Mouse (Mus musculus) urinary bladder, postnatal 4 days (tissue): ENCODE results near the gene Gm20388.

Source experiments
- DNase-seq, 2 experiments: peaks; one replicate each; pipeline ENCODE4 v3.0.0; 2021 to 2022; ENCODE audit warnings: low spot score in 2 of 2

The Gm20388 gene

DNA sequence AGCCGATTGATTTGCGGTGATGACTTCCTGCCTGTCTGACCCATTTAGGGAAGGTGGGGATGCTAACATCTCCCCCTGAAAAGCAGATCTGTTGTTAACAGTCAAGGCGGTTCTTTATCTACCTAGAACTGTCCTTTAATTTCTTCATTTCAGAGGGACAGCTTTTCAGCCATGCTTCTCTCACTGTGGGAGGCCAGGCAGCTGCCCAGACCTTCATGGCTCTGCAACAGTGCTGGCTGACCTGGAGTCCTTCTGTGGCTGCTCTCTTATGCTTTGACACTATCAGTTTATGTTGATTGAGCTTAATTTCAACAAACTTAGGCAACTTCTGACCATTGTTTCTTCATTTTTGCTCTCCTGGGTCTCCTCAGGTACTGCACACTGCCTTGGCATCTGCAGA is 2969.7 kb downstream of the Gm20388 start:
- DNase-seq: no peak

DNA sequence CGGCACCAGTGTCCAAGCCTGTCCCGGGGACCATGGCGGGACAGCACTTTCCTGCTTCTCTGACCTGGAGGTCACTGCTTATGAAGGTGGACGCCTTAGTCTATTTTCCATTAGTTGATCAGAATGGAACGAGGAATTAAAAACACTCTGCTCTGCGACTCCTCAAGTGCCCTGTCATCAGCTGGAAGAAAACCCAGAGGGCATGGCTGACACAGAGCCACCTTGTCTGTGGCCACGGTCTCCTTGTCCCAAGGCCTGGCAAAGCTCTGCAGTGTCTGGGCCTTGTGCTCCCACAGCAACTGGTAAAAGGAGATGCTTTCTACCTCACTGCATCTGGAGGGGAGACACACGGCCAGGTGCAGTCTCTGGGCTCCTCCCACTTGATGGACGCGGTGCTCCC is 2973.0 kb downstream of the Gm20388 start:
- DNase-seq: no peak

DNA sequence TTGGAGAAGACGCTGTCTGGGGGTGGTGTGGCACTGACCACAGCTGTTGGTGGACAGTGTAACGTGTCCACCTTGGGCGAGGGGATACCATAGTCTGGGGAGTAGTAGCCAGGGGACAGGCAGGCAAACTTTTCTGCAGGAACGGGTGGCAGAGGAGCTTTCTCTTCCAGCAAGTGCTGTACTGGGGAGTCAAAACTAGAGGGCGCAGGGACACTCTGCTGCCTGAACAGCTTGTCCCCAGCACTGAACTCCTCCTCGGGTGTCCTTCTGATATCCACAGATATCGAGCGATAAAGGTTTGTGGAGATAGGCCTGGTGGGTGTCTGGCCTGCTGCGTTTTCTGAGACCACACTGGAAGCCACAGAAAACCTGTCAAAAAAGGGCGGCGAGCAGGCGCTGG is 2980.8 kb downstream of the Gm20388 start:
- no peak for DNase-seq

DNA sequence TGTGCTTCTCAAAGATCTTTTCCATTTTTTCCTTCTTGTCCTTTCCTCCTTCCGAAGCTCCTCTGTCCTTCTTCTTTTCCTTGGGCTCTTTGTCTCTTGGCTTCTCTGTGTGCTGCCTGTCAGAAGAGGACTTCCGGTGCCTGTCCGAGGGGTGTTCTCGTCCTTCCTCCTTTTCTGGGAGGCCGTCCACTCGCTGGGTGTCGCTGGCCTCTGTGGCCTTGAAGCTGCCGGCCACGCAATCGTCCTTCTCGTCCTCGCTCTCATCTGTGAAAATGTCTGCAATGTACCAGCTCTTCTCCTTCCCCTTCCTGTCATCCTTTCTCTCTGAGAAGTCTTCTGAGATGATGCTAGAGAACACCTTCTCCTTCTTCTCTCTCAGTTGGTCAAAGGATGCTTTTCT is 2982.8 kb downstream of the Gm20388 start:
- DNase-seq: no peak

DNA sequence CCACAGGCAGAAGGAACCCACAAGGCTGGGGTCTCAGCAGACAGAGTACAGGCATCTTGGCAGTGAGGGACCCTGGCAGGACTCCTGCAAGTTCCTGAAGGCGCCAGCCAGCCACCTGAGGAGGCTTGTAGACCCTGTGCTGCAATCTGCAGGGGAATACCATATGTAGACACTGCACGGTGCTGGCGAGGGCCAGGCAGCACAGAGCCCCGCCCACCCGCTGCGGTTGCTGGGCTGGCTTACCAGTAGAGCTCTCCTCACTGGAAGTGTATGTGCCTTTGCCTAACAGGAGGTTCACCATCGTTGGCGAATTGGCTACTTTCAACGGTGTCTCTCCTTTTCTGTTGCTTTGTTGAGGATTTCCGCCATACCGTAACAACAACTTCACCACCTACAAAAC is 2985.7 kb downstream of the Gm20388 start:
- no peak for DNase-seq

DNA sequence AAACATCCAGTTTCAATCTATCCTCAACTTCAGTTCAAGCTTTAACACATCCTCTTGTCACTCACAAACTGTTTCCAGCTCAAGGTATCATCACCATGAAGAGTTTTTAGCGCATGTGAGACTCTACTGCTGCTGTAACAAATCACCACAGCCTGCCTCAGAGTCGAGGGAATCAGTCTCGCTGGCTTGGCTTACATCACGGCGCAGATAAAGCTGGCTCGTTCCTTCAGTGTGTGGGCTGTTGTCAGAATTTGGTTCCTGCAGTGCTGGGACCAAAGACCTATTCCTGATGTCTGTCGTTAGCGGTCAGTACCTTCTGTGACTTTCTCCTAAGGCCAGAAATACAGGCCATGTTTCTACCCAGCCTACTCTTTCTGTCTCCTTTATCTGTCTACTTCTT is 2986.6 kb downstream of the Gm20388 start:
- no peak for DNase-seq

DNA sequence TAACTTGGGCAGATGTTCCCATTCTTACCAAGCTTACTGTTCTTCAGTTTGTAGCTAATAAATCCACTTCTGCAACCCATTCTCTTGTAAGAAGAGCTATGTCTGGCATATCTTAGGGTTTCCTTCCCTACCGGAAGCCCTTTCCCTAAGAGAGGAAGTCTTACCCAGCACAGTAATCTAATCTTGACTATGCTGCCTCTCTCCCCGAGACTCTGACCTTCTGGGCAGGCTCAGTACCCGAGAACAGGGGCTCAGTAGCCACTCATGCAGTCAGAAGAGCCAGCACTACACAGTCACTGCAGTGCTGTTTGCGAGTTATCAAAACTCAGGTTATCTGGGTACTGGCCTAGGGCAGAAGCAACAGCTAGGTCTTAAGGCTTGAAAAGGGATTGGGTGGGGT is 2987.4 kb downstream of the Gm20388 start:
- DNase-seq: no peak

DNA sequence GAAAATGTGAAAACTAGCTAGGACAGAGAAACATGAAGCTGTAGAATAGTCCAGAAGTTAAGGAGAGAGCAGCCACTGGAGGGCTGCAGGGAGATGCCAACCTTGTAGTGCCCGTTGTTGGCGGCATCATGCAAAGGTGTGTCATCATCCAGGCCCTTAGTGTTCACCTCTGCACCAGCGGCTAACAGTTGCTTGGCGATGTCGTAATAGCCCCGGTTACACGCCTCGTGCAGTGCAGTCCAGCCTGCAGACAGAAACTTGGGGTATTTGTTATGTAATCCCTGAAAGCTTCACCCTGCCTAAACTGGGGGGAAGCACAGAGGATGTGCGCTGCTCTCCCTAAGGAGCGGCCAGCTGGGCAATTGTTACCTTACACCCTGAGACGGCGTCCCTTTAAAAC is 2987.8 kb downstream of the Gm20388 start:
- DNase-seq: no peak

DNA sequence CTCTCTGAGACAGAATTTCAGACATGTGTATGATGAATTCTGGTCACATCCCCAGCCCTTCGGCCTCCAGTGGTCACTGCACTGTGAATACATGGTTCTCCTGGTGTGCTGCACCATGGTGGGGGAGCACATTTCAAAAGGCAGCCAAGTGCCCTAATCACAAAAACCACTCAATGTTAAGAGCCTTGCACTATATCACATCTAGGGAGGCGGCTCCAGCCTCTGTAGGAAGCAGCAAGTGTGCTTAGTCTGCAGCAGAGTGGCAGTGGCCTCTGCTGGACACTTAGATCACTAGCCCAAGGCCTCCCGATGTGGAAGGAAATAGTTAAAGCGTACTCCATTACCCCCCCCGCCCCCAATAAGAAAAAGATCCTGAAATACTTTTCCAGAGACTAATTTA is 2988.4 kb downstream of the Gm20388 start:
- DNase-seq: no peak

DNA sequence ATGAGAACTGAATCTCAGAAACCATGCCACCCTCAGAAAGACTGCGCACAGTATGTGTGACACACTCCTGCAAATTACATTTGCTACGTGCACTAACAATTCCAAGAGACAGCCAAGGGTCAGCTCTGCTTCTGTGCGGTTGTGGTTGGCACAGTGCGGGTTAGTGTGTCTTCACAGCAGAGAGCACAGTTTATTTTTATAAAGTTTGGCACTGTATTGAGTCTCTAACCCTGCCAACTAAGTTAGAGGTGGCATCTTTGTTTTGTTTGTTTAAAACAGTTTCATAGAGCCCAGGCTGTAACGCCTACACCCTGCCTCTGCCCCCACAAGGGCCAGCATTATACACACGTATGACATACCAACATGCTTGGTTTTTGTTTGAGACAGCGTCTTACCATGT is 2990.8 kb downstream of the Gm20388 start:
- DNase-seq: no peak

DNA sequence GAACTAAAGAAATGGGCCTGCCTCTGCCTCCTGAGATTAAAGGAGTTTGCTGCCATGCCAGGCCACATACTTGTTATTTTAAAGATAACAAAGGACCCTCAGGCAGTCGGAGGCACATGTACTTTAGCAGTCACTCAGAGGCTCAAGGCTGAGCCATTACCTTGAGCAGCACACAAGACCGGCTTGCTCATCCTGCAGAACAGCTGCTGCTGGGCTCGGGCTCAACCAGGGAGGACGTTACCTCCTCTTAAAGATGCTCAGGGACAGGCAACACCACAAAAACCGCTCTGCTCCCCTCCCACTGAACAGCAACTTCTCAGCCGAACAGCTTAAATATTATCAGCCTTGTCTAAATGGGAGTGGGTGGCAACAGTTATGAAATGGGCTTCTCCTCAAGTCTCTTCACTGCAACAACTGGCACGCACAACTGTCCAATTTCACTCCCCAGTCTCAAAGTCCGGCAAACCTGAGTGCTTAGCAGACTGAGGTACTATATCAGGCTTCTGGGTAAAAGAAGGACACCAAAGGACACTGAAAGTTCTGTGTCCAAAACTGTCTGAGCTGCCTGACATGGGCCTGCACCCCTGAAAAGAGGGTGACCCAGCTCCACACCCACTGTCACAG is 2991.4 kb downstream of the Gm20388 start:
- DNase-seq: no peak

DNA sequence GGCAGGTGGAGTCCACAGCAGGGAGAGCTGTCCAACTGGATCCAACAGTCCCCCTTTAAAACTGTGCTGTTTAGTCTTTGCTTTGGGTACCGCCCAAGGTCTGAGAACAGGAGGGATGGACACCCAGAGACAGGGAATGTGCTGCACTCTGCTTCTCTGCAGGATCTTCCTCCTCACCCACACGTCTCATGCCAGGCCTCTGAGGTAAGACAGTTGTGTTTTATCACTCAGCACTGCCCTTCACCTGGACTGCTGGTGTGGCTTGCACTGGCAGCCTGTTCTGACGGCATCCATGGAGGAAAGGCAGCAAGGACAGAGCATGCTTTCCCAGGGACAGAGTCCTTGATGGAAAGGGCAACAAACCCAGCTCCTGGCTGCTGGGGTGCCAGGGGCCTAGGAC is 2991.9 kb downstream of the Gm20388 start:
- no peak for DNase-seq

DNA sequence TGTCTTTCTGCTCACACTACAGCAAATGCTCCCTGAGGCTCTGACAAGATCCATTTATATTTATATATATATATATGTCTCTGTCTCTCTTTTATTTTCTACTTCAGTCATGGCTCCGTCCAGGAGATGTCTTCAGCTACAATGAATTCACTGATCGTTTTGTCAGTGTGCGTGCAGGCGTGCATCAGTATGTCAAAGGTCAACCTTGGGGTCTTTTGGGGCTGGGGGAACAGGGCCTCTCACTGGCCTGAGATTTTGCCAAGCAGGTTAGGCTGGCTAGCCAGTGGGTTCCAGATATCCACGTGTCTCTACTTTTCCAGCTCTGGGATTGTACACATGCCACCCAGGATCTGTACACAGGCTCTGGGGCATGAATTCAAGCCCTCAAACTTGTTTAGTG is 2992.4 kb downstream of the Gm20388 start:
- DNase-seq: no peak

DNA sequence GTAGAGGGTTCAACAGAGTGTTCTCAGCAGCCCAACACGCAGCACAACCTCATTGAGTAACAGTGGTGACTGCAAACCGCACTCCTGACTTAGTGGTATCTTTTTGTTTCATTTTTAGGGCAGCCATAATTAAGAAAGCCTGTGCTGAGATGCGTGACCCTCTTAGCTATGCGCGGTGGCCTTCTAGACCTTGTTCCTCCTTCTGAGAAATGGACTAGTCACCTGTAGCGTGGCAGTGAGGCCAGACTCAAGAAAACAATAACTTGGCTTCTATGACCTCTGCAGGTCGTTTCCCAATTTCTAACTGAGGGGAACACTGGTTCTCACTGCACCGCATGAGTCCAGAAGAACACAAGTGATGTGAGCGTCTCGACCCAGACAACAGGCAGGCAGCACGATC is 2993.9 kb downstream of the Gm20388 start:
- no peak for DNase-seq

DNA sequence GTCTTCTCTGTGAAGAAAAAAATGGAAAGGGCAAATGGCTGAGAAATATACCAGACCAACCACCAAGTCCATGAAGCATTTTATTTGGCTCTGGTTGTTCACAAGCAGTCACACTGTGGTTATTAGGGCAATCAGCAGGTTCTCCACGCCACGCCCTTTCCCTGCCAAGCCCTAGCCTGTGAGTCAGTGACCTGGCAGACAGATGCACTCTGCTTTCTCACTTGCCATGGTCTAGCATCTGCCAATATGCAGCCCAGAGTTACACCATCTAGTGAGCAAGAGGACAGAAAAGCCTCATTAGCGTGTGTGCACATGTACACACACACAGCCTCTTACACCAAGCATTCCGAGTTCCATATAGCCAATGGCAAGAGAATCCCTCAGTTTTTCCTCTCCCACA is 2994.7 kb downstream of the Gm20388 start:
- DNase-seq: no peak

DNA sequence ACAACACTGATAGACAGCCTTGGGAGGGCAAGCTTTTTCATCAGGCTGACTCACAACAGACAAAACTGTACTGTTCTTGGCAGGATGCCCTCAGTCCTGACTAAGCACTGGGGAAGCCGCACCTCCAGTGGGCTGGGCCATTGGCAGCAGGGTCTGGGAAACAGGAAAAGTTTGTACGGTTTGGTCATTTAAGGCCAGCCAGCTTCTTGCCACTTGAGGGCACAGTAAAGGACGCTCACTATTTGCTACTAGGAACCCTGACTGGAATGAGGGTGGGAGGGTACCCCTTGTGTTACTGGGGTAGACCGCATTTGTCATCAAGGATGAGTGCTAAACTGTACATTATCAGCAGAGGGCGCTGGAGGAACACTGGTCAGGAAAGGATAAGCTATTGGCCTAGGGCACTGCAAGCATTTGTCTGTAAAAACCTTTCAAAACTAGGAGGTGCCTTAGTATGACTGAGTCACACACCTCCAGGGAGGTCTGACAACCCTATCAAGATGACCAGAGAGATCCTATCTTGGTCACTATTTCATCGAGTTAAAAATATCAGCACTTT is 2995.9 kb downstream of the Gm20388 start:
- DNase-seq: peak; percentile 83 to 84

DNA sequence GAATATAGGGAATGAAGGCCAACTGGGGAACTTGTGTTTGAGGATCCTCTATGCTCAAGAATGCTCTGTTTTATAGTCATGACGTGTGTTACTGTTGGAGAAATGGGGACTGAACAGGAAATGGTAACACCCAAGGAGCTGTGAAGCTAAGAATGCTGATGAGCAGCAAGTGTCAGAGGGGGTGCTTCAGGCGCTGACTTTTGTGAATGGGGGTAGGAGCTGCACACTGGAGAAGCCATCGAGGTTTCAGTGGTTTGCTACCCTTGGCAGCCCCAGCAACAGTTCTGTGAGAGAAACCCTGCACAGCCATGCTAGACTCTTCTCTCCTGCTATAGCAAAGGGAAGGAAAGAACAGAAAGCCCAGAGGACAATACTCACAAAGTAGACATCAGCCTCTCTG is 3001.5 kb downstream of the Gm20388 start:
- DNase-seq: no peak

DNA sequence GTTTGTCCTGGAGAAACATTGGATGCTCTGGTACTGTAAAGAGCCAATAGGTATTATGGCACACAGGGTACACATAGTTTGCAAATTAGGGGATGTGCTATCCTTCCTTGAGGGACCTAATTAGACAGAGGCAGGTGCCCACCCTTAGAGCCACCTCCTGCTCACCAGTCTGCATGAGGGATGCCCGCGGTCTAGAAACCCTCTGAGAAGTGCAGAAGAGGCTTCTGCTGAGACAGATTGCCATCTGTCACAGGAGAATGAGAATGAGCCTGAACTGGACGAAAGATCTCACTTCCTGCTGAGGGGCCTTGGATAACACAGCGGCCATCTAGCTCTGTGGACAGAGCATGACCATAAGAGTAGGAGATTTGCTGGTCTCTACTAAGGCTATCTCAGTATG is 3002.2 kb downstream of the Gm20388 start:
- DNase-seq: no peak

DNA sequence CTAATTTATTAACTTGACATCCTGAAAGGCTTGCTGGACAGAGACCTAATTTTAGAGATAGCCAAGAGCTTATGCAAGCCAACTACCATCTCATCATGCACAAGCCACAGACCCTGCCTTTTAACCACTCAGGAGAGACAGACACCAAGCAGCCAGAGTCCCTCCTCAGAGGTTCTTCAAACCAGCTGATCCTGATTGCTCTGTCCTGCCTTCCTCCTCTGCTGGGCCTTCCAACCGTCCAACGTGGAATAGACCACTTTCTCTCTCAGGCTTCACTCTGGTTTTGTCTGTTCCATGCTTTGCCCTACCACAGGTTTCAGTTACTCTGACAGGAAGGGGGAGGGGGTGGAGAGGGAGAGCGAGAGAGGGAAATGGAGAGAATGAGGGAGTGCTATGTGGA is 3006.1 kb downstream of the Gm20388 start:
- no peak for DNase-seq

DNA sequence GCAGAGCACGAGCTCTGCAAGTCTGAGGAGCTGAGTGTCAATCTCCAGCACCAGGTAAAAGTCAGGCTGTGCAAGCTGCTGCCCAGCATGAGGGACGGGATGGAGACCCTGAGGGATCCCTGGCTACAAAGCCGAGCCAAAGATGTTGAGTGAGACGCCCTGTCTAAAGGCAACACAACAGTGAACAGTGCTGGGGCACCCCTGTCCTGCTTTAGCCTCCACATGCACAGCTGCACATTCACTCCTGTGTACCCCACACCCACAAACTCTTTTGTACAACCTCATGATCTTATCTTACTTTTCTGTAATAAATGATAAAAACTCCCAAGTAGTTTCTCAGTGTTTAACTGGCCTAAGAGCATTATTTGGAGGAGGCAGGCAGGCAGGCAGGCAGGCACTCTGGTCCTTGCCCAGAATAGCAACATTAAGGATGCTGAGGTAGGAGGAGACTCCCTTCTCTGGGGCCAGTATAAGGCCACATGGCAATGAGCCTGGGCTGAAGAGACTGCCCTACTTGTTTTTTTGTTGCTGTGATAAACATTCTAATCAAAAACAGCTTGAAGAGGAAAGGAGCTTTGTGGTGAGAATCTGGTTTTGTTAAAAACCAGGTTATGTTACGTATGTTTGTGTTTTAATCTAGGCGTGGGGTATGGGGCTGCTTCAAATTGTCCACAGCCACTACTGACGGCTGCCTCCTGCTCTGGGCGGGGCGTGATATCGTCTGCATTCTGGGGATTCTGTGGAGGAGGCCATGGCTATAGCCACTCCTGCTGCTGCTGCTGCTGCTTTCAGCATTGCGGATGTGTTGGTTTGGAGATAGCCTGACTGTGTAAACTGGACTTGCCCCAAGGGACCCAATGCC is 3007.1 kb downstream of the Gm20388 start:
- DNase-seq: no peak

DNA sequence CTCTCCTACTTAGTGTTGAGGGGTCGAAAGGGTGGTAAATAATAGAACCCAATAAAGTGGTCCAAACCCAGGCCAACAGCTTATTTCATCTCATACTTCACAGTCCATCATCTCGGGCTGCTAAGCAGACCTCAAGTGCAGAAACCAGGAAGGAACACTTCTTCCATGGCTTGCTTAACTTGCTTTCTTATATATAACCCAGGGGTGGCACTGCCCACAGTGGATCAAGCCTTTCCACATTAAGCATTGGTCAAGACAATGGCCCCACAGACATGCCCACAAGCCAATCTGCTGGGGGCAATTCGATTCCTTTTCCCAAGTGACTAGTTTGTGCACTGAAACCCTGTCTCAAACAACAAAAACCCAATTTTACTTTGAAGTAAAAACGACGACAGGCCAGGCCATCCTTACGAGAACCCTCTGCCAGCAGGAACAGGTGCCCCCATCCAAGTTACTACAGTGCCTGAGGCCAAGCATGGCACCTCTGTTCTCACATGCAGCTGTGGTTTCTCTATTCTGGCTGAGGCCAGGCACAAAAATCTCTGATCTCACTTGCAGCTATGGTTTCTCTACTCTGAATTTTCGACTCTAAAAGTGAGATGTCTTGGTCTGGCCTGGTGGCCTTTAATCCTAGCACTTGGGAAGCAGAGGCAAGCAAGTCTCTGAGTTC is 3007.9 kb downstream of the Gm20388 start:
- DNase-seq: no peak

DNA sequence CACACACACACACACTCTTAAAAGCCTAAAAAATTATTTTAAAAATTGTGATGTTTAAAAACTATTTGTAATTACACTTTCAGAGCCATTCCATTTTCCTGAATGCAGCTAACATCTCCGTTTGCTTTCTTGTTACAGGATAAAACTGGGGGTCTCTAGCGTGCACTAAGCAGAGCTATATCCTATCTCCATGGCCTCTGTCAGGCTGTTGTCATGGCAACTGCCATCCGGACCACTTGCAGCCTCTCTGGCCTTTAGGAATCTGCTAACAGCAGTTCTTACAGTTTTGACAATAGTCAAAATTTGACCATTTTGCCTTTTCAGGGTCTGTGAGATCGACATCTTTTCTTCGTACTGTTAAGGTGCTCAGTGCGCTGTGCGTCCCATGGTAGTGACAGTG is 3010.2 kb downstream of the Gm20388 start:
- no peak for DNase-seq

DNA sequence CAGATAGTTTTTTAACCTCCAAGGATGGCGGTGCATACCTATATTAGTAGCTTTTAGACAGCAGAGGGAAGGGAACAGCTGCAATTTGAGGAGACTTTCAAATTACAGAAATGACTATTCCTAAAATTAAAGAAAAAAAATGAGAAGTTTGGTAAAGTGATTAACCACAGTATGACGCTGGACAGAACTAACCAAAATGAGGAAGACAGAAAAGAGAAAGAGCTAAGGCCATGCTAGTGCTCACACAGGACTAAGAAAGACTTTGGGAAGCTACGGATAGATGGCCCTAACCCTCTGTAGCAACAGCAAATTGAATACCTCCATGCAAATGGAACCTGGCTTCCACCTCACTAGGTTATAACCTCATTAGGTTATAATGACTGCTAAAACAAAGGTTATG is 3012.3 kb downstream of the Gm20388 start:
- DNase-seq: no peak
